Mouse (Mus musculus): ENCODE measurements around the gene Msx1. TPM values are rescaled to one million over a fixed set of nuclear protein-coding genes. Genes with fewer than 3 reads are reported as not detected.

The Msx1 gene
- total RNA-seq, 4 experiments from 2014 or later = 4.7 to 5.2 (median 5.1) TPM

- DNase-seq (ENCODE audit: low spot score in 2 of 2) = no peak
These were observed 2.6 kb upstream of the Msx1 start for GRCm38 (mm10) chr5:37826706-37827625.

DNA sequence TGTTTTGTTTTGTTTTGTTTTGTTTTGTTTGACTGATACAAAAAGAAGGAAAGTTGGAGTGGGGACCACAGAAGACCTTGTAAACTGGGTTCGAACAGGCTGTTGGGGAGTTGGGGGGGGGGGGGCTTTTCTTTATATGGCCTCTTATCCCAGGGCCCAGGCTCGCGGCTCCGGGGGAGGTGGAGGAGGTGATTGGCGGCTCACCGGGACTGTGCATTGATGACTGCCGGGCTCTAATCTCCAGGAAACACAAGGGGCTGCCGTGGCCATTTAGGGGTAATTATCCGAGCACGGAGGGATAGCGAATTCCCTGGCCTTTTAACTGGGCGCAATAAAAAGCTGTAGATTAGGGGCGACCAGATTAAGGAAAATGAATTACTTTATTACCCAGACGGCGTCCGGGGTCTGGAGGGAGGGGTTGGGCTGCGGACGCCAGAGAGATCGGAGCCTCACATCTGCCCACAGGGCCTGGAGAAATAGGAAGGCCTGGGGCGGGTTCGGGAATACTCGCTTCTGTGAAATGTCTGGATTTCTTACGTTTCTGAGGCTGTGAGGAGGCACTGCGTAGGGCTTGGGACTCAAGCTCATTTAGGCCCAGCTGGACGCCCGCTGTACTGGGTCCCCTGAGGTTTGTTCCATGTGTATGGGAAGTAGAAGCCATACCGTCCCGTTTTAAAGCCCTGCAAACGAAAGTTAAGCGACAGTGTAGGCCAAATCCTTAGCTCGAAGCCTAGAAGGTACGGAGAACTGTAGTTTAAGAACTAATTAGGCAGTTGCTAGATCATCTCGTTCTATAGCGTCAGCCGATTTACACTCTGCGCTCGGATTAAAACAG is 1.4 kb upstream of the Msx1 start:
- no peak for DNase-seq (ENCODE audit: low spot score in 2 of 2)

GRCm38 (mm10) chr5:37825111-37825600 is 773 bp upstream of the Msx1 start:
- DNase-seq (ENCODE audit: low spot score in 2 of 2) = no peak

GRCm38 (mm10) chr5:37823721-37824460 is 492 bp downstream of the Msx1 start:
- DNase-seq (ENCODE audit: low spot score in 2 of 2) = no peak

GRCm38 (mm10) chr5:37822791-37823720 is 1.3 kb downstream of the Msx1 start:
- no peak for DNase-seq (ENCODE audit: low spot score in 2 of 2)

- DNase-seq (ENCODE audit: low spot score in 2 of 2) = no peak
These were observed 2.2 kb downstream of the Msx1 start for GRCm38 (mm10) chr5:37822116-37822707.

DNA sequence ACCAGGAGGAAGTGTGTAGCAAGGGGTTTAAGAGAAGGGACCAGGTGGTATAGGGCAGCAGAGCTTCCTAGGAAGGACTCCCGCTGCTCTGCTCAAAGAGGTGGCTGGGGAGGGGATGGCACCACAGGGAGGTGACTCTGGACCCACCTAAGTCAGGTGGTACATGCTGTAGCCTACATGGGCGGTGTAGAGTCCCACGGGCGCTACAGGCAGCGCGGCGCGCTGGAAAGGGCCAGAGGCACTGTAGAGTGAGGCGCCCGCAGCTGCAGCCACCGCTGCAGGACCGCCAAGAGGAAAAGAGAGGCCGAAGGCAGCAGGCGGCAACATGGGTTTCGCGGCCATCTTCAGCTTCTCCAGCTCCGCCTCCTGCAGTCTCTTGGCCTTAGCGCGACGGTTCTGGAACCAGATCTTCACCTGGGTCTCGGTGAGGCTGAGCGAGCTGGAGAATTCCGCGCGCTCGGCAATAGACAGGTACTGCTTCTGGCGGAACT is 3.2 kb downstream of the Msx1 start:
- no peak for DNase-seq (ENCODE audit: low spot score in 2 of 2)

DNA sequence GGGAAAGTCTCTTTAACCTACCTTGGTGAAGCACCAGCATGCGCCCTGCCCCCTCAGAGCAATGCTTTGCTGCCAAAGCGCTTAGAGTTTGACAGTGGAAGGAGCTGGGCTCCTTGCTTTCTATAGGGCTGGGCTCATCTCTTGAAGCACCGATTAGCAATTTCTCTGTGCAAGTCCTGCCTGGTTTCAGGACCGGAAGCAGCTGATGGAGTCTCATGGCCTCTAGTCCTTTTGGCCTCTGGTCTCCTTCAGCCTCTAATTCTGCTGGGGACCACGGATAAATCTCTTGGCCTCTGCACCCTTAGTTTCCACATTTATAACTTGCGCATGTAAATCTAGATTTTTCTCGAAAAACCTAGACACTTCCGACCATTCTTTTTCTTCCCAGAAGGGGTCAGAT is 3.7 kb downstream of the Msx1 start:
- DNase-seq (ENCODE audit: low spot score in 2 of 2) = no peak

GRCm38 (mm10) chr5:37819971-37820370 is 4.4 kb downstream of the Msx1 start:
- no peak for DNase-seq (ENCODE audit: low spot score in 2 of 2)

- no peak for DNase-seq (ENCODE audit: low spot score in 2 of 2)
These were observed 4.8 kb downstream of the Msx1 start for GRCm38 (mm10) chr5:37819541-37819940.

GRCm38 (mm10) chr5:37818533-37819215 is 5.7 kb downstream of the Msx1 start:
- DNase-seq (ENCODE audit: low spot score in 2 of 2) = no peak

- no peak for DNase-seq (ENCODE audit: low spot score in 2 of 2)
These were observed 6.5 kb downstream of the Msx1 start for GRCm38 (mm10) chr5:37817658-37818532.

DNA sequence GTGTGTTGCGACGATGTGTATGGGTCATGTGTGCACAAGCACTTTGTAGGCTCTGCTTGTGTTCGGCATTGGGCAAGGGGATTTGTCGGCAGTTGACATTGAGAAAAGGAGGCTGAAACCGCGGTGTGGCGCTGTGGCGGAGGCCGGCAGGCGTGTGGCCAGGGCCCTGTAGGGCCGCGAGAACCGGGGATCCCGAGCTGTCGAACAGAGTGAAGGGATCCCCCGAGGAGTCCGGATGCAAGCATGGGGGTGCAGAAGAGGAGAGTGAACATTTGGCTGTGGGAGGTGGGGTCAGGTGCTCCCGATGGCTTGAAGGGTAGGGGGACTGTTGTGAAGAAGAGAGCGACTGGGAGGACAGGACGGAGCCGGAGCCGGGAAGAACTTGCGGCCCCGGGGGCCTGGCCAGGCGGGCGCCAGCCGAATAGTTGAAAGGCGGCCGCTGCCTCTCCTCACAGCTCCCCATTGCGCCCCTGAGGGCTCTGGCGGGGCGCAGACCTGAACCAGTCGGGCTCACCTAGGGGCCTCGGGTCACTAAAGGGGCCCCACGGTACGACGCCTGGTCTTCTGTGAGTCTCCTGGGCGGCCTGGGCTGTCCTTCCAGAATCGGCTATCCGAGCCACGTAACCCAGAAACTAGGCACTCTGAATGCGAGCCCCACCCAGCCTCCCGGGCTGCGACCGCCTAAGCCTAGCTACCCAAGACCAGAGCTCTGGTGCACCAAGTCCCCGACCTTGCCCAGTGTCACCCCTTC is 7.3 kb downstream of the Msx1 start:
- DNase-seq (ENCODE audit: low spot score in 2 of 2) = no peak

DNA sequence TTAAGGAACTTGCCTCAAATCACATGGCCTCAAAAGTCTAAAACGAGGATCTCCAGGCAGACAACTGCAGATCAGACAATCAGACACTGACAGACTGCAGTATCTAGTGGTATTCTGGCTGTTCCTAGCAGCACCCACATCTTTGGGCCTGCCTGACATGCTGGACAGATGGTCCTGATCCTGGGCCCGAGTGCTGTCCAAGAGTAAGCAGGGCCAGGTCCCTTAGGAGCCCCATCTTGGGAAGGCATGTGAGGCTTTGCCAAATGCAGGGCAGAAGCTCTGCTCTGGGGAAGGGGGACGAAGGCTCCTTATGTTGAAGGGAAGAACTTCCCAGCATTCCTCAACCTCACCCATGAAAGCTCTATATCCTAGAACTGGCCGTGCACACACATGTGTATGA is 8.5 kb downstream of the Msx1 start:
- no peak for DNase-seq (ENCODE audit: low spot score in 2 of 2)

GRCm38 (mm10) chr5:37814169-37814568 is 10.2 kb downstream of the Msx1 start:
- no peak for DNase-seq (ENCODE audit: low spot score in 2 of 2)

DNA sequence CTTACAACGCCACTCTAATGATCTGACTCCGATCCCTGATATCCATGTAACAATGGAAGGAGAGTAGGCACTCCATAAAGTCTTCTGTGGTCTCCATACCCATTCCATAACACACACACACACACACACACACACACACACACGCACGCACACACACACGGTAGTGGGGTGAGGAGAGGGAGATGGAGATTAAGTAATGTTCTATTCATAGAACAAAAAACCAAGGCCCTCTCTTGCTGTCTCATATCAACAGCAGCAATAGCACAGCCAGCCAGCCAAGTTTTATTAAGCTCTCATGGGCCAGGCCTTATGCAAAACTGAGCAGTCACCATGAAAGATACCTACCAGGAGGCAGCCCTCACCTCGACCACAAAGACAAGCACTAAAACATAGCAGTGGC is 19.1 kb downstream of the Msx1 start:
- no peak for DNase-seq (ENCODE audit: low spot score in 2 of 2)

DNA sequence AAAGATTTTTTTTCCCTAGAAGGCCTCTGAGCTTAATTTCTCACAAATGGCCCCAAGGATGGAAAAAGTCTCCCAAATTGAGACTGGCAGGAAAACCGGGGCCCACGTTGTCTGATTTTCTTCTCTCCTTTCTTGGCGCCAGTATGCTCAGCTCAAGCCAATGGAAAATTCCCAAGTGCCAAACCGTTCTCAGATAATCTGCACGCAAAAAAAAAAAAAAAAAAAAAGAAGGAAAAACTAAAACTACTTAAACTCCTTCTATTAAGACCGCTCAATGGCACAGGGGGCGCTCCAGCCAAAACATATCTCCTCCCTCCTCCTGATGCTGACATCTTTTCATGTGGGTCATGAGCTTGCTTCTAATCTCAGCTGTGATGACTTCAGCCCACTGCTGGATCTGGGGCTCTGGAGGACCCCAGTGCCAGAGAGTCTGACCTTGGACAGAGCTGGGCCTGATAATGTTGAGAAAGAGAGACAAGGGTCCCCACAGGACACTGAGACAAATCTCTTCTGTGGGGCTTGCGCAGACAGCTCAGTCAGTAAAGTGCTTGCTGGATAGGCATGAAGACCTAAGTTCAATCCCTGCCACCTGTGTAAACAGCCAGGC is 19.8 kb downstream of the Msx1 start:
- DNase-seq (ENCODE audit: low spot score in 2 of 2) = no peak

All from layer of hippocampus, adult 8-10 months (tissue).